Mouse (Mus musculus): ENCODE measurements around the gene Dchs2.

DNA sequence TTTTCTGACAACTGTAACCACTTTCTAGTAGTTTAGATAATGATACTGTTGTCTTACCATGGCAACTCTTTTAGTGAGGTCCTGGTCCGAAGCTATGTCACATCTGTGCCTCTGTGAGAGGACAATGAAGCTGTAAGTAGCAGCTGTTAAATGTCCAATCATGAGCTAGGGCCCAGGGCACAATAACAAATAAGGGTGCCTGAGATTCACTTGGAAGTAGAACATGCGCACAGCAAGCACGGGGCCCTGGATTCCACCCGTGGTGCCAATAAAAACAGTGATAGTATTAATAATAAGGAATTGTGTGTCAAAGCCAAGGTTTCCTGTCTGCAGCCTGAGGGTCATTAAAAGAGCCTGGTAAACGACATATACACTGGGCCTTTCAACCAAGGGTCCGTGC, 246.6 kb downstream of the Dchs2 start:
- no peak for TF ChIP-seq CTCF (IDR thresholded peaks at IDR 0.05; ENCODE audit: low read depth)
- no peak for TF ChIP-seq EP300 (IDR thresholded peaks at IDR 0.05; ENCODE audit: low read depth)

Data from liver, embryonic 14.5 days (tissue).